Mouse (Mus musculus) heart, embryonic 11.5 days (tissue): ENCODE data around the gene Gcn1l1. TPM values are rescaled to one million over a fixed set of nuclear protein-coding genes. Genes with fewer than 3 reads are reported as not detected.

Source experiments
- ATAC-seq: fragments of 200-750 bp; cut with Nextera tagmentation; replicated peaks from 2 replicates; pipeline ENCODE4 v1.8.0; 2017; ENCODE audit warnings: moderate library complexity; ENCODE audit not compliant: insufficient number of reproducible peaks, low FRiP score, low TSS enrichment
- H3K27ac ChIP-seq: fragments of 300-500 bp; sonication (generic); 2 replicates; pipeline ENCODE4 v1.5.1; 2014; ENCODE audit warnings: mild to moderate bottlenecking, low read depth, low read length
- H3K27me3 ChIP-seq: fragments of 300-500 bp; sonication (generic); 2 replicates; pipeline ENCODE4 v1.6.1; 2014; ENCODE audit warnings: mild to moderate bottlenecking, low read length, mixed read lengths; ENCODE audit not compliant: control insufficient read depth, insufficient read depth
- H3K36me3 ChIP-seq: fragments of 300-500 bp; sonication (generic); 2 replicates; pipeline ENCODE4 v1.6.1; 2014; ENCODE audit warnings: mild to moderate bottlenecking, low read length, moderate library complexity, mixed read lengths; ENCODE audit not compliant: control insufficient read depth, insufficient read depth
- H3K4me1 ChIP-seq: fragments of 300-500 bp; sonication (generic); 2 replicates; pipeline ENCODE4 v1.6.1; 2014; ENCODE audit warnings: low read length; ENCODE audit not compliant: control insufficient read depth, insufficient read depth
- H3K4me2 ChIP-seq: fragments of 300-500 bp; sonication (generic); 2 replicates; pipeline ENCODE4 v1.6.1; 2014; ENCODE audit warnings: mild to moderate bottlenecking, moderate library complexity
- H3K4me3 ChIP-seq: fragments of 300-500 bp; sonication (generic); 2 replicates; pipeline ENCODE4 v1.5.1; 2014; ENCODE audit warnings: low read depth, low read length
- H3K9ac ChIP-seq: fragments of 300-500 bp; sonication (generic); 2 replicates; pipeline ENCODE4 v1.6.1; 2014; ENCODE audit warnings: mild to moderate bottlenecking, low read depth, low read length, moderate library complexity
- H3K9me3 ChIP-seq: fragments of 300-500 bp; sonication (generic); replicated peaks from 2 replicates; pipeline ENCODE4 v1.6.1; 2016; ENCODE audit warnings: low read length; ENCODE audit not compliant: control insufficient read depth
- WGBS: fragments of 180-500 bp; shearing (Covaris S2); extraction: QIAGEN DNeasy Blood & Tissue Kit; methylation state at CpG from one replicate; pipeline ENCODE4 v1.1.7; 2014; ENCODE audit not compliant: insufficient replicate concordance; 5-methylcytosine and 5-hydroxymethylcytosine counted together
- polyA plus RNA-seq: library from polyadenylated mRNA; unstranded; fragments of >200 nt; fragmentation: Nextera tagmentation; extraction: Ambion mirVana; gene quantifications from 2 replicates; pipeline ENCODE4 v1.2.1, GENCODE M21; 2014

Gene Gcn1l1
- polyA plus RNA-seq, 1 experiment from 2014 or later = 33.5 TPM

- H3K9me3 ChIP-seq = no peaks in the 10 kb centered on the region
- no peak; the same call in 1 of the 2 replicates for ATAC-seq
- H3K27me3 ChIP-seq = no peaks in the 10 kb centered on the region
- H3K4me3 ChIP-seq = no peak overlapping the region
- WGBS = 73% methylated on average over 11 of the region's 11 CpGs
- H3K27ac ChIP-seq = no peak overlapping the region
- no peak overlapping the region for H3K9ac ChIP-seq
- peaks cover 32% of the 10 kb centered on the region for H3K36me3 ChIP-seq
- H3K4me2 ChIP-seq = no peak overlapping the region
- peaks cover 12% of the 10 kb centered on the region for H3K4me1 ChIP-seq
Measured at GRCm38 (mm10) chr5:115550482-115551005, 14.5 kb upstream of the Gcn1l1 start.

- no peaks in the 10 kb centered on the region for H3K9me3 ChIP-seq
- peaks cover 16% of the 10 kb centered on the region for H3K4me1 ChIP-seq
- no peak overlapping the region for H3K4me2 ChIP-seq
- no peak for ATAC-seq
- no peaks in the 10 kb centered on the region for H3K27me3 ChIP-seq
- peaks cover 28% of the 10 kb centered on the region for H3K36me3 ChIP-seq
- WGBS = 62% methylated on average over 12 of the region's 12 CpGs
- 0 out of 2 replicates have a peak overlapping the region, but pooled peaks have one; percentile 22 for H3K9ac ChIP-seq
- H3K4me3 ChIP-seq = no peak overlapping the region
- H3K27ac ChIP-seq = no peak overlapping the region
Measured at GRCm38 (mm10) chr5:115551386-115551785, 13.7 kb upstream of the Gcn1l1 start.

- H3K4me1 ChIP-seq = peaks cover 12% of the 10 kb centered on the region
- no peak overlapping the region for H3K27ac ChIP-seq
- H3K4me3 ChIP-seq = no peak overlapping the region
- H3K9ac ChIP-seq = no peak overlapping the region
- no peak overlapping the region for H3K4me2 ChIP-seq
- peaks cover 25% of the 10 kb centered on the region for H3K36me3 ChIP-seq
- H3K27me3 ChIP-seq = no peaks in the 10 kb centered on the region
- no peak for ATAC-seq
- no peaks in the 10 kb centered on the region for H3K9me3 ChIP-seq
- 74% methylated on average over 13 of the region's 13 CpGs for WGBS
Measured at GRCm38 (mm10) chr5:115551799-115552198, 13.3 kb upstream of the Gcn1l1 start.

GRCm38 (mm10) chr5:115553801-115554420 lies 11.1 kb upstream of the Gcn1l1 start:
- Histone ChIP-seq H3K9ac (no peak overlapping the region), H3K4me2 (no peak overlapping the region), H3K36me3 (peaks cover 19% of the 10 kb centered on the region), H3K27ac (no peak overlapping the region), H3K9me3 (no peaks in the 10 kb centered on the region), H3K27me3 (no peaks in the 10 kb centered on the region), H3K4me1 (peaks cover 7% of the 10 kb centered on the region; the same call in 1 of the 2 replicates), H3K4me3 (no peak overlapping the region)
- ATAC-seq = no peak
- 80% methylated on average over 33 of the region's 33 CpGs for WGBS

GRCm38 (mm10) chr5:115554536-115555291 lies 10.3 kb upstream of the Gcn1l1 start:
- Histone ChIP-seq H3K9me3 (no peaks in the 10 kb centered on the region), H3K4me3 (no peak overlapping the region), H3K27ac (no peak overlapping the region), H3K4me1 (peaks cover 7% of the 10 kb centered on the region; the same call in 1 of the 2 replicates), H3K27me3 (no peaks in the 10 kb centered on the region), H3K4me2 (no peak overlapping the region), H3K36me3 (peaks cover 18% of the 10 kb centered on the region), H3K9ac (no peak overlapping the region)
- ATAC-seq = no peak
- 85% methylated on average over 18 of the region's 18 CpGs for WGBS

GRCm38 (mm10) chr5:115556217-115556616 lies 8.8 kb upstream of the Gcn1l1 start:
- Histone ChIP-seq H3K4me3 (no peak overlapping the region), H3K4me1 (peaks cover 13% of the 10 kb centered on the region), H3K27me3 (no peaks in the 10 kb centered on the region), H3K36me3 (peaks cover 22% of the 10 kb centered on the region), H3K4me2 (peak overlapping the region; percentile 25; the same call in 1 of the 2 replicates), H3K27ac (no peak overlapping the region), H3K9me3 (no peaks in the 10 kb centered on the region), H3K9ac (no peak overlapping the region)
- no peak for ATAC-seq
- WGBS = 10% methylated on average over 8 of the region's 8 CpGs

GRCm38 (mm10) chr5:115558182-115558794 lies 6.8 kb upstream of the Gcn1l1 start:
- H3K9me3 ChIP-seq = no peaks in the 10 kb centered on the region
- peaks cover 30% of the 10 kb centered on the region for H3K36me3 ChIP-seq
- H3K27me3 ChIP-seq = no peaks in the 10 kb centered on the region
- H3K9ac ChIP-seq = no peak overlapping the region
- 86% methylated on average over 14 of the region's 14 CpGs for WGBS
- H3K4me3 ChIP-seq = no peak overlapping the region
- H3K27ac ChIP-seq = no peak overlapping the region
- H3K4me1 ChIP-seq = peaks cover 14% of the 10 kb centered on the region
- ATAC-seq = no peak
- no peak overlapping the region for H3K4me2 ChIP-seq

GRCm38 (mm10) chr5:115559237-115560101 lies 5.6 kb upstream of the Gcn1l1 start, which contains the start of gene Rplp0:
Rplp0 (plus strand) TSS chr5:115559467.
- peaks cover 22% of the 10 kb centered on the region for H3K36me3 ChIP-seq
- under 1% methylated on average over 62 of the region's 78 CpGs for WGBS

More at GRCm38 (mm10) chr5:115559237-115560101, 5.6 kb upstream of the Gcn1l1 start, which contains the start of gene Rplp0:
- H3K9me3 ChIP-seq = no peaks in the 10 kb centered on the region
- H3K4me3 ChIP-seq = peak within 1 kb of the TSS; percentile 90
- peak within 1 kb of the TSS; percentile 99 for H3K9ac ChIP-seq
- ATAC-seq = peak; percentile 98
- peaks cover 17% of the 10 kb centered on the region for H3K4me1 ChIP-seq
- H3K27me3 ChIP-seq = no peaks in the 10 kb centered on the region
- H3K27ac ChIP-seq = peak within 1 kb of the TSS; percentile 87
- H3K4me2 ChIP-seq = peak within 1 kb of the TSS; percentile 79
